Mouse (Mus musculus) liver, embryonic 14.5 days (tissue): ENCODE data around the gene Adi1. TPM values are rescaled to one million over a fixed set of nuclear protein-coding genes. Genes with fewer than 3 reads are reported as not detected.

ENCODE experiments used
- ATAC-seq: fragments of 200-750 bp; cut with Nextera tagmentation; 2 replicates; pipeline ENCODE4 v1.8.0; 2017; ENCODE audit warnings: moderate number of reproducible peaks, mild to moderate bottlenecking, moderate library complexity; ENCODE audit not compliant: insufficient read depth
- DNase-seq, 3 experiments: peaks; one replicate each; pipeline ENCODE4 v3.0.0-alpha.2; 2012 to 2013; ENCODE audit warnings: low read depth in 3 of 3, low spot score in 3 of 3
- H3K27ac ChIP-seq: fragments of 300-500 bp; sonication (generic); 2 replicates; pipeline ENCODE4 v1.5.1; 2014; ENCODE audit warnings: moderate library complexity, mild to moderate bottlenecking, control low read depth, inconsistent platforms
- H3K27me3 ChIP-seq: fragments of 300-500 bp; sonication (generic); 2 replicates; pipeline ENCODE4 v1.6.1; 2014; ENCODE audit warnings: mild to moderate bottlenecking, low read length, moderate library complexity; ENCODE audit not compliant: control insufficient read depth, insufficient read depth
- H3K36me3 ChIP-seq: fragments of 300-500 bp; sonication (generic); replicated peaks from 2 replicates; pipeline ENCODE4 v1.6.1; 2014; ENCODE audit warnings: low read depth; ENCODE audit not compliant: control insufficient read depth, insufficient read depth
- H3K4me1 ChIP-seq, 2 experiments: fragments of 200-500 bp in 1 of 2; fragments of 300-500 bp in 1 of 2; sonication (generic) in 1 of 2; replicated peaks; 2 replicates each; pipeline ENCODE4 v1.6.1; 2012 to 2014; ENCODE audit warnings: antibody characterized with exemption in 1 of 2, inconsistent platforms in 1 of 2, low read length in 1 of 2; ENCODE audit not compliant: control insufficient read depth in 2 of 2, insufficient read depth in 2 of 2
- H3K4me2 ChIP-seq: fragments of 300-500 bp; sonication (generic); 2 replicates; pipeline ENCODE4 v1.6.1; 2014; ENCODE audit warnings: low read depth, mild to moderate bottlenecking, control low read depth, moderate library complexity
- H3K4me3 ChIP-seq, 2 experiments: fragments of 200-500 bp in 1 of 2; fragments of 300-500 bp in 1 of 2; sonication (generic) in 1 of 2; 2 replicates each; pipeline ENCODE4 v1.5.1; 2012 to 2014; ENCODE audit warnings: low read depth in 2 of 2, low read length in 2 of 2, mild to moderate bottlenecking in 2 of 2, control low read depth in 1 of 2, inconsistent platforms in 1 of 2, moderate library complexity in 1 of 2; ENCODE audit not compliant: insufficient read depth in 1 of 2
- H3K9ac ChIP-seq: fragments of 300-500 bp; sonication (generic); replicated peaks from 2 replicates; pipeline ENCODE4 v1.6.1; 2014; ENCODE audit warnings: mild to moderate bottlenecking, control low read depth, moderate library complexity
- H3K9me3 ChIP-seq: fragments of 300-500 bp; sonication (generic); 2 replicates; pipeline ENCODE4 v1.6.1; 2016; ENCODE audit warnings: low read length, mixed read lengths; ENCODE audit not compliant: control insufficient read depth
- CTCF ChIP-seq: IDR thresholded peaks from 2 replicates; pipeline ENCODE4 v1.5.1; 2016; ENCODE audit warnings: antibody characterized with exemption, low read depth, control low read depth
- EP300 ChIP-seq: IDR thresholded peaks from 2 replicates; pipeline ENCODE4 v1.6.1; 2016; ENCODE audit warnings: antibody characterized with exemption, low read depth
- WGBS: fragments of 180-500 bp; shearing (Covaris S2); extraction: QIAGEN DNeasy Blood & Tissue Kit; methylation state at CpG from one replicate; pipeline ENCODE4 v1.1.7; 2014; ENCODE audit not compliant: insufficient replicate concordance; 5-methylcytosine and 5-hydroxymethylcytosine counted together
- polyA plus RNA-seq, 2 experiments: library from polyadenylated mRNA; depleted of rRNA in 1 of 2; stranded (reverse) in 1 of 2; unstranded in 1 of 2; fragments of >200 nt; fragmentation: Nextera tagmentation in 1 of 2; extraction: Ambion mirVana in 1 of 2; gene quantifications; 2 replicates each; pipeline versions ENCODE4 v1.2.1 to v1.2.3; 2012 to 2014

The Adi1 gene
- polyA plus RNA-seq, 2 experiments: 17.2 to 41.0 TPM

DNA sequence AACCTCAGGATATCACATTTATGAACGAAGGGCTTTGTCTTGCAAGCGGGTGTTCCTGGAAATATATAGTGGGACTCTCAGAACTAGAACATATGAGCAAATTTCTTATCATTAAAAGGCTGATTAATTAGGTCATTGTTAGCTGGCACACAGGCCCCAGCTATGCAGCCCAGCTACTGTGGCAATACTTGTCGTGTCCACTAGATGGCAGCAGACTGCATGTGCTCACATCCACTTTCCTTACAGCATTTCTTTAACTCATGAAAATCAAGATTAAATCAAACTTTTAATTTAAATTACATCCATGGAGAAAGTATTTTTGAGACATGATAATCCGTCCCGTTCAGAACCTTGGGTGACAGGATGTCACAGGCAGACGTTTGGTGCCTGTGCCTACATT lies 24.6 kb downstream of the Adi1 start:
- TF ChIP-seq EP300 (no peak), CTCF (peak; percentile 95)
- Histone ChIP-seq H3K27ac (no peak overlapping the region), H3K36me3 (no peaks in the 10 kb centered on the region; the same call in 1 of the 2 replicates), H3K4me1 (no peaks in the 10 kb centered on the region; a peak in 1 of 4 replicates), H3K27me3 (no peaks in the 10 kb centered on the region), H3K4me2 (no peak overlapping the region), H3K4me3 (no peak overlapping the region), H3K9me3 (no peaks in the 10 kb centered on the region), H3K9ac (no peak overlapping the region)
- peak; percentile 37 to 56 (median 46) for DNase-seq
- no peak for ATAC-seq
- 13% methylated on average over 6 of the region's 6 CpGs for WGBS

DNA sequence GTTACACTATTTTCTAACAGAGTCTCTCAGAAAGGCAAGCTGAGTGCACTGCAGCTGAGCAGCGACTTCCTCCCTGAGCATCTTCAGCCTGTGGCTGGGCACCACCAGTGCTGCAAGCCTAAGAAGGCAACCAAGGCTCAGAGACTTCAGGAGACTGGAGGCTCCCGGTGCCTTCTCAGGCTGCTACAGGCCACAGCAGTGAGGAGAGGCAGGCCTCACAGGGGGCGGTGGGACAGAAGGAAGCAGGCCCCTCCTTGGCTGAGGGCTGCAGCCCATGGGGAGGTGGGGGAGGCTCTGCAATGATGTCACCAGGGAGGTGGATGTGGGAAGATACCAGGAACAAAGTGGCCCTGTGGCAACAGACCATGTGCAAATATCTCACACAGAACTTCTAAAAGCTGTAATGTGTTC lies 25.1 kb downstream of the Adi1 start:
- H3K27me3 ChIP-seq: no peaks in the 10 kb centered on the region
- 42% methylated on average over 3 of the region's 3 CpGs for WGBS
- no peaks in the 10 kb centered on the region for H3K9me3 ChIP-seq
- H3K4me2 ChIP-seq: no peak overlapping the region
- TF ChIP-seq CTCF (no peak), EP300 (no peak)
- H3K27ac ChIP-seq: no peak overlapping the region
- ATAC-seq (no peak), DNase-seq (no peak)
- H3K9ac ChIP-seq: no peak overlapping the region
- H3K4me1 ChIP-seq: no peaks in the 10 kb centered on the region; a peak in 1 of 4 replicates
- H3K36me3 ChIP-seq: no peaks in the 10 kb centered on the region; the same call in 1 of the 2 replicates
- no peak overlapping the region for H3K4me3 ChIP-seq

DNA sequence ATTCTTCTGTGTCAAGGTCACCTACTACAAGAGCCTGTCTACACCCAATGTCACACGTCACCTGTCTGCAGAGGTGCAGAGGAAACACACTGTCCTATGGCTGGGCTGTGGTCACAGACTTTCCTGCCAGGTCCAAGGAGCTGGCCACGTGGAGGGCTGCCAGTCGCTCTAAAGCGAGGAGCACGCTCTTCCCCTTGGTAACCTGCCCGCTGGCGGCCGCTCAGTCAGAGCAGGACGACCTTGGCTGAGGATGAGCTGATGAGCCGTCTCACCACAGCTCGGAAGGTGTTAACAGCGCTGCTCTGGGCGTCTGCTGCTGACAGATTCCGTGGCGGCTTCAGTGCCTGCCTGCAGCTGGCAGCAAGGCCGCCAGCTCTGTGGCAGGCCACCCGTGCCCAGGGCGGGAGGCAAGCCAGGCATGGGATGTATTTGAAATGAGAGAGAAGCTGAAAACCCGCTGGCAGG lies 25.6 kb downstream of the Adi1 start:
- ATAC-seq: no peak

DNA sequence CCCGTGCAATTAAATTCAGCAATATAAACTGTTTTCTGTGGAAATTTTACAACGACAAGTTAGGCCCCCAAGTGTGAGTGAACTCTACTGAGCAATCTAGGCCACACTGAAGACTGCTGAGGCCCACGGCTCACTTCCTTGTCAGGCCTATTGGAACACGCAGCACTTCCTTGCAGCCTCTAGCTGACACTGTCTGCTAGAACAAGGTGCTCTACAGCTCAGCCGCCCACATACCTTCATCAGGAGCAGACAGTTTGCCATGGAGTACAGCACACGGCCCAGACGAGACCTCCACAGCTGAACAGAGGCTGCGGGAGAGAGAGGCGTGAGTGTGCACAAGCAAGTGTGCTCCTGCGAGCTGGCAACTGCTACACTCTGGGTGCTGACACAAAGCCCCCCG lies 26.3 kb downstream of the Adi1 start:
- no peak for DNase-seq
- H3K27ac ChIP-seq: no peak overlapping the region
- no peak overlapping the region for H3K9ac ChIP-seq
- H3K27me3 ChIP-seq: no peaks in the 10 kb centered on the region
- H3K4me3 ChIP-seq: no peak overlapping the region
- no peak overlapping the region for H3K4me2 ChIP-seq
- 77% methylated on average over 11 of the region's 11 CpGs for WGBS
- no peaks in the 10 kb centered on the region for H3K9me3 ChIP-seq
- TF ChIP-seq EP300 (no peak), CTCF (no peak)
- H3K4me1 ChIP-seq: no peaks in the 10 kb centered on the region; a peak in 1 of 4 replicates
- ATAC-seq: no peak
- H3K36me3 ChIP-seq: no peaks in the 10 kb centered on the region; the same call in 1 of the 2 replicates

More for the DNA sequence above, 25.6 kb downstream of the Adi1 start:
- Histone ChIP-seq H3K4me2 (no peak overlapping the region), H3K4me1 (no peaks in the 10 kb centered on the region; a peak in 1 of 4 replicates), H3K9ac (no peak overlapping the region), H3K27ac (no peak overlapping the region), H3K4me3 (no peak overlapping the region), H3K36me3 (no peaks in the 10 kb centered on the region; the same call in 1 of the 2 replicates), H3K27me3 (no peaks in the 10 kb centered on the region), H3K9me3 (no peaks in the 10 kb centered on the region)
- DNase-seq: no peak
- WGBS: 74% methylated on average over 19 of the region's 19 CpGs
- TF ChIP-seq EP300 (no peak), CTCF (no peak)

DNA sequence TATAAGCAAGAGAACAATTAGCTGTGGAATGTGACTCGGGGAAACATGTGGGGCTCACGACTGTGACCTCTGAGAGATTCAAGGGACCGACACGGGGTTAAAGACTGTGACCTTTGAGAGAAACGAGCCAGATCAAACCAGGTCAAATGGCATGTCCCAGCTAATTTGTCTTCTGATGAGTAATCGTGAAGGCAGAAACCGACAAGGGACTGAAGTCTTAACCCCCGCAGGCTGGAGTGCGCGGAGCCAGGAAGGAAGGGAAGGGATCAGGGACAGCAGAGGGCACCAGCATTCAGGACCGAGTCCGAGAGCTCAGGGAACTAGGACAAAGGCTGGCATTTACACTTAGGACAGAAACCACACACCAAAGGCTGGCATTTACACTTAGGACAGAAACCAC lies 29.4 kb downstream of the Adi1 start:
- H3K4me3 ChIP-seq: no peak overlapping the region

More for the DNA sequence above, 29.4 kb downstream of the Adi1 start:
- no peaks in the 10 kb centered on the region; the same call in 1 of the 2 replicates for H3K36me3 ChIP-seq
- H3K27ac ChIP-seq: no peak overlapping the region
- no peaks in the 10 kb centered on the region for H3K27me3 ChIP-seq
- ATAC-seq (no peak), DNase-seq (no peak)
- H3K4me1 ChIP-seq: no peaks in the 10 kb centered on the region
- TF ChIP-seq CTCF: no peak
- TF ChIP-seq EP300: no peak
- H3K9ac ChIP-seq: no peak overlapping the region
- WGBS: 60% methylated on average over 12 of the region's 12 CpGs
- H3K9me3 ChIP-seq: no peaks in the 10 kb centered on the region
- H3K4me2 ChIP-seq: no peak overlapping the region
